Mouse (Mus musculus): ENCODE data around the gene Grk5. TPM values are rescaled to one million over a fixed set of nuclear protein-coding genes. Genes with fewer than 3 reads are reported as not detected.

Gene Grk5
- polyA plus RNA-seq, 1 experiment from 2014 or later: 3.6 TPM

DNA sequence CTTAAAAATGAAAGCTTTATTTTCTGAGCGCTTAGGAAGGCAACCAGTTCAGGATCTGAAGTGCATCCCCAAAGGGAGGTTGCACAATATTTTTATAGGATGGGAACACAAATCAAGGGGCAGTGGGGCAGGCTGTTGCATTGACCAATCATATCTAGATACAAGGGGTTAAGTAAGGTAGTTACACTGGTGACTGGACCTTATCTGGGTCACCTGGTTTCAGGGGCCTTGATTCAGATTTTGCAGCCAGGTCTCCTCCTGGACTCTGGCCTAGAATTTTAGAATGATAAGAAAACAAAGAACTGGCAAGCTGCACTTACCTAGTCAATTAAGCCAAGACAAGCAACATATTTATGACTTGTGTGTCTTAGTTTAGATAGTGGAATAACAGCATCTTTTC, 161.6 kb downstream of the Grk5 start:
- H3K4me3 ChIP-seq (replicated peaks; ENCODE audit: low read depth, low read length): no peak overlapping the region
- no peaks in the 10 kb centered on the region for H3K36me3 ChIP-seq (ENCODE audit: control insufficient read depth, insufficient read depth, low read length)
- no peak overlapping the region for H3K4me2 ChIP-seq (ENCODE audit: low read length)
- H3K9ac ChIP-seq (replicated peaks; ENCODE audit: low read length): no peak overlapping the region
- 96% methylated on average over 1 of the region's 1 CpGs for WGBS
- ATAC-seq (ENCODE audit: low FRiP score, low TSS enrichment): no peak
- H3K4me1 ChIP-seq (ENCODE audit: control insufficient read depth, insufficient read depth, low read length): no peaks in the 10 kb centered on the region
- H3K27me3 ChIP-seq (ENCODE audit: control insufficient read depth, insufficient read depth, low read length): no peaks in the 10 kb centered on the region
- H3K27ac ChIP-seq (replicated peaks; ENCODE audit: low read depth, low read length): no peak overlapping the region
- DNase-seq: no peak
- H3K9me3 ChIP-seq (ENCODE audit: control insufficient read depth, low read length): no peaks in the 10 kb centered on the region

DNA sequence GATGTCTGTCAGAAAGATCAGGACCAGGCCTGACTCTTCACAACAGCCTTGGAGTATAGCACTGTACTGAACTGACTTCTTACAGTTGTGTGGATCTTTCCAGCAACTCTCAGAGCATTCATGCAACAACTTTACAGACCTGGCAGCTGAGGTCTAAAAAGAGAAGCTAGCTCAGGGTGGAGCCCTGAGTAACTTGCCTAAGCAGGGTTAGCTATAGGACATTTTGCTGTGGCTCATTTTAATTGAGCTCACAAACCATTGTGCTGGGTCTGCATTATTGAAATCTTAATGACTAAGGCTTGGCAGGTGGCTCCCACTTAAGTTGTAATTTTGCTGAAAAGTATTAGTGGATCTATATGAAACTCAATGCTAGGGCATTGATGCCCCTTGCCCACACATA, 162.5 kb downstream of the Grk5 start:
- Histone ChIP-seq H3K4me3 (replicated peaks; ENCODE audit: low read depth, low read length) (no peak overlapping the region), H3K4me2 (ENCODE audit: low read length) (no peak overlapping the region), H3K4me1 (ENCODE audit: control insufficient read depth, insufficient read depth, low read length) (no peaks in the 10 kb centered on the region), H3K36me3 (ENCODE audit: control insufficient read depth, insufficient read depth, low read length) (no peaks in the 10 kb centered on the region), H3K27me3 (ENCODE audit: control insufficient read depth, insufficient read depth, low read length) (no peaks in the 10 kb centered on the region), H3K27ac (replicated peaks; ENCODE audit: low read depth, low read length) (no peak overlapping the region), H3K9ac (replicated peaks; ENCODE audit: low read length) (no peak overlapping the region), H3K9me3 (ENCODE audit: control insufficient read depth, low read length) (no peaks in the 10 kb centered on the region)
- ATAC-seq (ENCODE audit: low FRiP score, low TSS enrichment) (no peak), DNase-seq (no peak)

DNA sequence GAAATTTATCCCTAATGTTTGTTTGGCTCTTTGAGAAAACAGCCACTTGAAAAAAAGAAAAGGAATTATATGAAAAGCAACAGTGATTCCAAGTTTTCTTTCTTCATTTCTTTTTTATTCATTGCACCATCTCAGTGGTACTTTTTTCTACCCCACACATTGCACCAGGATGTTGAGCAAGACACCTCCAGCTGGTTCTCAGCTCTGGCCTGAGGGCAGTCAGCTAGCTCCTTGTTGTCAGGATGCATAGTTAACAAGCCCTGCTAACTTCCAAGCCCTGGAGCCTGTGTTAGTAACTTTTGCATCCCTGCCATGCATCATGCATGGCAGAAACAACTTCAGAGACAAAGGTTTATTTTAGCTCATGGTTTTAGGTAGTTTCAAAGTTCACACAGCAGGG, 163.2 kb downstream of the Grk5 start:
- Histone ChIP-seq H3K27me3 (ENCODE audit: control insufficient read depth, insufficient read depth, low read length) (no peaks in the 10 kb centered on the region), H3K4me3 (replicated peaks; ENCODE audit: low read depth, low read length) (no peak overlapping the region), H3K9me3 (ENCODE audit: control insufficient read depth, low read length) (no peaks in the 10 kb centered on the region), H3K36me3 (ENCODE audit: control insufficient read depth, insufficient read depth, low read length) (no peaks in the 10 kb centered on the region), H3K4me1 (ENCODE audit: control insufficient read depth, insufficient read depth, low read length) (no peaks in the 10 kb centered on the region), H3K4me2 (ENCODE audit: low read length) (no peak overlapping the region), H3K9ac (replicated peaks; ENCODE audit: low read length) (no peak overlapping the region), H3K27ac (replicated peaks; ENCODE audit: low read depth, low read length) (no peak overlapping the region)
- no peak for ATAC-seq (ENCODE audit: low FRiP score, low TSS enrichment)
- DNase-seq: no peak

DNA sequence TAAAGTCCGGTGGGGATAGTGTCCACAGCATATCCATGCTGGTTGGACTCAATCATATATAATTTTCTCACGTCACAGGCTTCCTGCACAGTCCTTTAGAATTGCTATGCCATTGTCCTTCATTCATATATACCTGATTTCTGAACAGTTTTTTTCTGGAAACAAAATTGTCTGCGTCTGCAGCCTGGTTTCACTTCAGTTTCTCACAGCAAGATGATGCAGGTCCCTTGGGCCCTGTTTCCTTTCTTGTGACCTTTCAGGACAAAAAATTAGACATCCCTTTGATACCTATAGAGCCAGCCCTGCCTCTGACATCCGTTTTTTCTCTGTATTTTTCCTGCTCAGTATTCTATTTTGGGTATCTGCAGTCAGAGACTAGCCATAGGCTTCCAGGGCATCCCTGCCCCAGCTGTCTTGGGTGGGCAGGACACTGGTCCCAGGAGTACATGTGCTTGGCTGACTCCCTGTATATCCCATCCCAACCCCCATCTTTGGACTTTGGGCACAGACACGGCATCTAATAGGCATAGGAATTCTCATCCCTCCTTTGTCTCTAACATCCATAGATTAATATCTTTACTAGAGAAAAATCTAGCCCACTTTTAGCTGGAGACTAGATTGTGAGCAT, 167.3 kb downstream of the Grk5 start:
- no peak for ATAC-seq (ENCODE audit: low FRiP score, low TSS enrichment)
- Histone ChIP-seq H3K4me2 (ENCODE audit: low read length) (no peak overlapping the region), H3K9ac (replicated peaks; ENCODE audit: low read length) (no peak overlapping the region), H3K36me3 (ENCODE audit: control insufficient read depth, insufficient read depth, low read length) (no peaks in the 10 kb centered on the region), H3K4me3 (replicated peaks; ENCODE audit: low read depth, low read length) (no peak overlapping the region), H3K27me3 (ENCODE audit: control insufficient read depth, insufficient read depth, low read length) (no peaks in the 10 kb centered on the region), H3K4me1 (ENCODE audit: control insufficient read depth, insufficient read depth, low read length) (no peaks in the 10 kb centered on the region), H3K9me3 (ENCODE audit: control insufficient read depth, low read length) (no peaks in the 10 kb centered on the region), H3K27ac (replicated peaks; ENCODE audit: low read depth, low read length) (no peak overlapping the region)
- no peak for DNase-seq
- WGBS: 80% methylated on average over 5 of the region's 5 CpGs

DNA sequence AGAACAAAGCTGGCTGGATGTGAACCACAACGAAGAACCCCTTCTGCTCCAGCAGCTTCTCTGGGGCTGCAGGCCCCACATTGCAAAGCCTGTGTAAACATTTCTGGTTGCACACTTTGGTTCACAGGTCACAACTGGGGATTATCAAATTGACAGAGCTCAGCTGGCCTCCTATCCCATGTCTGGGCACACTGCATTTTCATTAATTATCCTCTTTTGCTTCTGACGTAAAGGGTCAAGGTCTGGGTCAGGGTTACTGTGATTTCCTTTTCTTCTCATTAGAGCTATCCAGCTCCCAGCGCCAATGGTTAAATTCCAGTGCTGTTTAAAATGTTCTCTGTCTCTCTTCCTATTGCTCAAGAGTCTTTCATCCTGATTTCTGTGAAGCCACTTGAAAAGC, 168.0 kb downstream of the Grk5 start:
- ATAC-seq (ENCODE audit: low FRiP score, low TSS enrichment) (no peak), DNase-seq (no peak)
- Histone ChIP-seq H3K4me1 (ENCODE audit: control insufficient read depth, insufficient read depth, low read length) (no peaks in the 10 kb centered on the region), H3K9ac (replicated peaks; ENCODE audit: low read length) (no peak overlapping the region), H3K27me3 (ENCODE audit: control insufficient read depth, insufficient read depth, low read length) (no peaks in the 10 kb centered on the region), H3K27ac (replicated peaks; ENCODE audit: low read depth, low read length) (no peak overlapping the region), H3K4me3 (replicated peaks; ENCODE audit: low read depth, low read length) (no peak overlapping the region), H3K4me2 (ENCODE audit: low read length) (no peak overlapping the region), H3K36me3 (ENCODE audit: control insufficient read depth, insufficient read depth, low read length) (no peaks in the 10 kb centered on the region), H3K9me3 (ENCODE audit: control insufficient read depth, low read length) (no peaks in the 10 kb centered on the region)
- WGBS: 42% methylated on average over 3 of the region's 3 CpGs

DNA sequence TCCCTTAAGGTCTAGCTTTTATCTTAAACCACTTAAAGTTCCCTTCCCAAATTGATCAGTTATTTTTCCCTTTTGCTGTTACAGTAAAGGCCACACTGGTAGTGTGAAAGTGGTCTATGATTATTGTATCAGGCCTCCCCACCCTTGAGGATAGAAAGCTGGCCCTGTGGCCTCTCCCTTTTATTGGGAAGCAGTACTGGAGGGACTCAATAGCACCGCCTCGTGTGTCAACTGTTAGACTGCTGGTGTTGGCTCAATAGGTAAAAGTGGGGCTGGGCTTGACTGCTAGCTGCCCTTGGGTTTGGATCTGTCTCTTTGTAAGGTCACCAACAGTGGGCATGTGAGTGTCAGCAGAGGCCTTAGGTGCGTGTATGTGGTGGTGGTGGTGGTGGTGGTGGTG, 174.8 kb downstream of the Grk5 start:
- H3K4me2 ChIP-seq (ENCODE audit: low read length): no peak overlapping the region
- H3K4me3 ChIP-seq (replicated peaks; ENCODE audit: low read depth, low read length): no peak overlapping the region
- no peaks in the 10 kb centered on the region for H3K27me3 ChIP-seq (ENCODE audit: control insufficient read depth, insufficient read depth, low read length)
- ATAC-seq (ENCODE audit: low FRiP score, low TSS enrichment) (no peak), DNase-seq (no peak)
- H3K9me3 ChIP-seq (ENCODE audit: control insufficient read depth, low read length): no peaks in the 10 kb centered on the region
- WGBS: 96% methylated on average over 3 of the region's 3 CpGs
- no peak overlapping the region for H3K9ac ChIP-seq (replicated peaks; ENCODE audit: low read length)
- H3K36me3 ChIP-seq (ENCODE audit: control insufficient read depth, insufficient read depth, low read length): no peaks in the 10 kb centered on the region
- no peaks in the 10 kb centered on the region for H3K4me1 ChIP-seq (ENCODE audit: control insufficient read depth, insufficient read depth, low read length)
- no peak overlapping the region for H3K27ac ChIP-seq (replicated peaks; ENCODE audit: low read depth, low read length)

DNA sequence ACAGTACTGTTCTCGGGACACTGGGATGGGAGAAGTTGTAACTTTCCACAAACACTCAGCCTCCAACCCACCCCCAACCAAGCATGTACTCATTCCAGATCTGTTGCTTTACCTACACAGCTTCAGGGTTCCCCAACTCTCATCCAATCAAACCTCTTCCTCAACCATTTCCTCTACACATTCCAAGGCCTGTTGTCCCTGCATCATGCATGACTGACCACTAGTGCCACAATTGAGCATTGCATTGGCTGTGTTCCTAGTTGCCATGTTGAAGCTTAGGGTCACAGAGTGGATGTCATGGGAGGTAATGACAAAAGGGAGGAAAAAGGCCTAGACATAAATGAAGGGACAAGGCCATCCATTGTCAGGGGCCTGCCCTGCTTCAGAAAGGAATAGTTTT, 175.5 kb downstream of the Grk5 start:
- no peaks in the 10 kb centered on the region for H3K4me1 ChIP-seq (ENCODE audit: control insufficient read depth, insufficient read depth, low read length)
- no peak overlapping the region for H3K4me2 ChIP-seq (ENCODE audit: low read length)
- no peak overlapping the region for H3K27ac ChIP-seq (replicated peaks; ENCODE audit: low read depth, low read length)
- DNase-seq (no peak), ATAC-seq (ENCODE audit: low FRiP score, low TSS enrichment) (no peak)
- H3K9me3 ChIP-seq (ENCODE audit: control insufficient read depth, low read length): no peaks in the 10 kb centered on the region
- H3K9ac ChIP-seq (replicated peaks; ENCODE audit: low read length): no peak overlapping the region
- WGBS: 93% methylated on average over 1 of the region's 1 CpGs
- H3K27me3 ChIP-seq (ENCODE audit: control insufficient read depth, insufficient read depth, low read length): no peaks in the 10 kb centered on the region
- no peak overlapping the region for H3K4me3 ChIP-seq (replicated peaks; ENCODE audit: low read depth, low read length)
- H3K36me3 ChIP-seq (ENCODE audit: control insufficient read depth, insufficient read depth, low read length): no peaks in the 10 kb centered on the region

DNA sequence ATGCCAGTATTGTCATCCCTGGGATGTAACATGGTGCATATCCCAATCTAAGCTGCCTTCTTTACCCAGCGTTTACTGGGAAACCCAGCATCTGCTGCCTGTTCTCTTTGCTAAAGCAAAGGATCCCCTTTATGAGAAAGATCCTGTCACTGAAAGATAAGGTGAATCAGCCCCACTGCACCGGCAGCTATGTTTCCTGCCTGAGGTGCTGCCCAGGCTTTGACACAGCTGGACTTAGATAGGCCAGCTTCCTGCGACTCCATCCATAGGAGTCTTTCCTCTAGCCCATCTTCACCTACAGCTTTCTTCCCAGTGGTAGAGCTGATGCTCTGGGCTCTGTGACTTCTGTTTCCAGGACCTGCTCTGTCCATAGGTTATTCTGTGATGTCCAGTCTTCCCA, 189.1 kb downstream of the Grk5 start:
- ATAC-seq (ENCODE audit: low FRiP score, low TSS enrichment): no peak

DNA sequence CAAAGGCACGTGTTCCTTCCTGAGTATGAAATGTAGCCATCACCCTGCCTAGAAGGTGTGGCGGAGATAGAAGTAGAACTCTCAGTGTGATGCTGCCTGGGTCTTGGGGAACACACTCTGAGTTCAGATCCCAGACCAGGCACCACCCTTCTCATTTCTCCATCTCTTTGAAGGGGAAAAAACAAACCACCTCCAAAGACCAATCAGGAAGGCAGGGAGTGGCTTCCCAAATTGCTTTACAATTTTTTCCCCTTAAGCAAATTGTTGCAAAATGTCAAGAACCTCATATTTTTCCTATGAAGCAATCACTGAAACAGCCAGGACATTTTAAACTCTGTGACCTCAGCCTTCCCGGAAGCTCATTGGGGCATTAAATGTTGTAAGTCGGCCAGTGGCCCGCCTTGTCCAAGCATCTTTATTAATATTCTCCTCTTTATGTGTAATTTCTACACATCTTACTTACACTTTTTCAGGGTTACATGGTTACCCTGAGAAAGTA, 190.8 kb downstream of the Grk5 start:
- WGBS: 93% methylated on average over 5 of the region's 5 CpGs
- no peaks in the 10 kb centered on the region for H3K27me3 ChIP-seq (ENCODE audit: control insufficient read depth, insufficient read depth, low read length)
- H3K9me3 ChIP-seq (ENCODE audit: control insufficient read depth, low read length): no peaks in the 10 kb centered on the region
- H3K4me2 ChIP-seq (ENCODE audit: low read length): no peak overlapping the region
- no peak overlapping the region for H3K27ac ChIP-seq (replicated peaks; ENCODE audit: low read depth, low read length)
- no peaks in the 10 kb centered on the region; the same call in 1 of the 2 replicates for H3K36me3 ChIP-seq (ENCODE audit: control insufficient read depth, insufficient read depth, low read length)
- no peaks in the 10 kb centered on the region for H3K4me1 ChIP-seq (ENCODE audit: control insufficient read depth, insufficient read depth, low read length)
- no peak overlapping the region for H3K9ac ChIP-seq (replicated peaks; ENCODE audit: low read length)
- no peak overlapping the region for H3K4me3 ChIP-seq (replicated peaks; ENCODE audit: low read depth, low read length)
- ATAC-seq (ENCODE audit: low FRiP score, low TSS enrichment): no peak
- no peak for DNase-seq

More for the DNA sequence above, 189.1 kb downstream of the Grk5 start:
- no peak overlapping the region for H3K4me3 ChIP-seq (replicated peaks; ENCODE audit: low read depth, low read length)
- no peak overlapping the region for H3K4me2 ChIP-seq (ENCODE audit: low read length)
- WGBS: 93% methylated on average over 3 of the region's 3 CpGs
- no peak for DNase-seq
- H3K27me3 ChIP-seq (ENCODE audit: control insufficient read depth, insufficient read depth, low read length): no peaks in the 10 kb centered on the region
- H3K9me3 ChIP-seq (ENCODE audit: control insufficient read depth, low read length): no peaks in the 10 kb centered on the region
- H3K4me1 ChIP-seq (ENCODE audit: control insufficient read depth, insufficient read depth, low read length): no peaks in the 10 kb centered on the region
- H3K9ac ChIP-seq (replicated peaks; ENCODE audit: low read length): no peak overlapping the region
- H3K27ac ChIP-seq (replicated peaks; ENCODE audit: low read depth, low read length): no peak overlapping the region
- no peaks in the 10 kb centered on the region; the same call in 1 of the 2 replicates for H3K36me3 ChIP-seq (ENCODE audit: control insufficient read depth, insufficient read depth, low read length)
